Mouse (Mus musculus) gonadal fat pad, adult 2 months (tissue): Measurements from ENCODE around the gene Lrp6. TPM values are rescaled to one million over a fixed set of nuclear protein-coding genes. Genes with fewer than 3 reads are reported as not detected.

Experiments
- DNase-seq: peaks from one replicate; pipeline ENCODE4 v3.0.0-alpha.2; 2012; ENCODE audit warnings: low read depth
- polyA plus RNA-seq: library from polyadenylated mRNA; depleted of rRNA; stranded (reverse); fragments of >200 nt; gene quantifications from 2 replicates; pipeline ENCODE4 v1.2.3, GENCODE M21; 2012; rRNA removed

Lrp6 gene
- polyA plus RNA-seq, 1 experiment = 27.3 TPM

DNA sequence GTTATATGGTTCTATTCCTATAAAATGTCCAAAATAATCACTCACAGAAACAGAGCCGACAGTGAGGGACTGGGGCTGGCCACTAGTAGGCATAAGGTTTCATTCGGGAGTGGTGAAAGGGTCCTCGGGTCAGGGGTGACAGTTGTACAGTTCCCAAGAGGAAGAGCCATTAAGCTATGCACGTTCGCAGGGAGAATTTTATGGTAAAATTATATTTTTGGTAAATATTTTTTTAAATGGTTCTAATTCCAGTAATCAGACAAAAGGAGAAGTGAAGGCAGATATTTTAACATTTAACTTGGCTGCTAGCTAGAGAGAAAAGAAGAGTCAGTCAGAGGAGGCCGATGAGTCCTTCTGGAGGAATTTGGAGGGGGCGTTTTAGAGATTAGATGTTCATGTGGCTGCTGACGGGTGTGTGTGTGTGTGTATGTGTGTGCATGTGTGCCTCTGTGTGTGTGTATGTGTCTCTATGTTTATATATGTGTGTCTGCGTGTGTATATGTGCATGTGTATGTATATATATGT, 131.8 kb downstream of the Lrp6 start:
- no peak for DNase-seq

DNA sequence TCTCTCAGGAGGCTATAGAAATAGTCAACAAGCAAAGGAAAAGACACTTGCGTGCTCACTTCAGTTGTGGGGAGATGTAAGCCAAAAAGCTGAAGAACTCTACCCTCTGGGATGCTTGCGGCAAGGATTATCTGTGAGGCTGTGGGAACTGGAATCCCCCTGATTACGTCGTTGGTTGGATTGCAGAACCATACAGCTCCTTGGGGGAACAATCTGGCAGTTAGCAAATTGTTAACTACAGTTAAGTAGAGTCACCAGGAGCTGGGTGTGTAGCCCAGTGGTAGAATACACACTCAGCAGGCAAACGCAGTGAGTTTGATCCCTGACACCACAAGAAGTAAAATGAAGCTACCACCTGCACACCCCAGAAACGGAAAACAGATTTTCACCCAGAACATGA, 132.7 kb downstream of the Lrp6 start:
- no peak for DNase-seq

DNA sequence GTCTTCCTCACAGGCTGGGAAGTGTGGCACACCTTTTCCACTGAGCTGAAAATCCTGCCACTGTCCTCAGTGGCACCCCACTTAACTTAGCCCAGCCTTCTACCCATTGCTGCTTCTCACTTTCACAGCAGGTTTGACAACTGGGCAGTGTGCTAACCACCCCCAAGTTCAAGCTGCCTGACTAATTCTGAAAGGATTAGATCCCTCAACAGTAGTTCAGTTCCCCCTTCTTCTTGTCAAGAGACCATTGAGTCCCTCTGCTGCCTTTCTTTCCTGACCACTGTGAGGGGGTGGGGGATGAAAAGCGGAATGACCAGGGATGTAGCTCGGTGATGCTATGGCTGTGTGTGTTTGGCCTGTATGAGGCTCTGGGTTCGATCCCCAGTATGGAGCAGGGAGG, 133.5 kb downstream of the Lrp6 start:
- no peak for DNase-seq

DNA sequence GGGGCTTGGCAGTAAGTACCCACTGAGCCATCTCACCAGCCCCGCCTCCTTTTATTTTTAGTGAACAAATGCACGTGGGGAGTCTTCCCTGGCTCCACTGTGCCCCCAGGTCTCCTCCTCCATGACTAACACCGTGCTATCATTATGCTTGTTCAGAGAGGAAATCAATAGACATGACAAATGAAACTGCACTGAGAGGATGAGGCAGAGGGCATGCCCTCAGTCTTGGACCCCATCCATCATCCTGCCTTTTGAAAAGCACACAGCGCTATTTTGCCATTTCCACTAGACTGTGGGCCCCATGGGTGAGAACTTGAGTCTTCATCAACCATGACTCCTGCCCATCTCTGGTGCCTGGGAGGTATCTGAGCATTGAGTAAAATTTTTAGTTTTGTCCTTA, 135.2 kb downstream of the Lrp6 start:
- no peak for DNase-seq

DNA sequence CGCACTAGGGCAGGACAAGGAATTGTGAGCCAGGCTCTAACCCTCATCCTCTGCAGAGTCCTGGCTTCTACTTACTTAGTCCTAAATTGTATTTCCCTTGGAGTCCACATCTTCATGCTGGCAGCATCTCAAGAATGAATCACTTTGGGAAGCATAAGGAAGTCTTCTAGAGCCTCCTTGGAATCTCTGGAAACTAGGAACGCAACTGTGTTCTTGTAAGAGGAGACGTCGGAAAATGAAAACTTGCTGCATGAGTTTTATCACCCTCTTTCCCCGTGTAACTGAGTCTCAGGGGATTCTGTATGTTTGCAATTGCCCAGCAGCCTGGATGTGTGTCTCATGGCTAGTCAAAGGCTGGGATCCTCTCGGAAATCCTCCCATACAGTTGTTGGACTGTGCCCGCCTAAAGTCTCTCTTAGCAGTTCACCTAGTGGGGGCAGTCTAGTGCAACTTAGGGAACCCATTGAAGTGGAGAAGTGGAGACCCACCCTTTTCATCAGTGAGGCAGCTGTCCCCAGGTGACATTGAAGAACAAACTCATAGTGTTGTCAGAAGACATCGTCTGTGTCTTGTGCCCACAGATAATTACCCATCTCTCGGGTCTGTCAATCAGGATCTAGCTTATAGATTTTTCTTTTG, 136.5 kb downstream of the Lrp6 start:
- DNase-seq = no peak

DNA sequence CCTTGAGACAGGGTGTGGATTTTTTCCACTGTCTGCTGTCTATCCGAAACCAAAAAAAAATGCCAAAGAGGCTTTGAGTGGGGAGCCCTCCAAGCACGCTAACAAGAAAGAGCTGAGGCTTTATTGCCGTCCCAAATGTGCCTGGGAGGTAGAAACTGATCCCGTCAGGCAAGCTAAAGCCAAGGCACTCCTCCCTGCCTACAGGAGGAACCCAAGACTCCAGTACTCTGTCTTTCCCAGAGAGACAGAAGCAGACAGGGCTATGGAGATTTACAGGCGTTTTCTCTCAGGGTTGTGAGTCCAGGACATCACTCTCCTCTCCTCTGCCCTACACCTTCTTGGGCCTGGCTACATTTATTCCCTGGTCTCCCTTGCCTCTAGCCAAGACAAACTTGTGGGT, 138.3 kb downstream of the Lrp6 start:
- no peak for DNase-seq

DNA sequence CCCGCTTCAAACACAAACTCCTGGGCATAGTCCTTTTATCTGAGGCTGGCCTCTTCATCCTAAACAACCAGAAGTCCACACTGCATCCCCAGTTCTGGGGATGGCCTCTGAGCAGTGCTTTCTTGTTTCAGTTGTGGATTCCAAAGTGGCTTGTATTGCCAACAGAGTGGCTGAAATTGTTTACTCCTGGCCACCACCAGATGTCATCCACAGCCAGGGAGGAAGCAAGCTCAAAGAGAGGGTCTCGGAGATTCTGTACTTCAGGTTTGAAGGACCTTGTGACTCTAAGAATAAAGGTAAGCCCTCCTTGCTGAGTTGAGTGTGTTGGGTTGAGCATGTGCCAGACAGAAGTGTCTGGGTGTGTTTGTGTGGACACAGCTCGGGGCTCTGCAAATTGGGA, 139.6 kb downstream of the Lrp6 start:
- no peak for DNase-seq

DNA sequence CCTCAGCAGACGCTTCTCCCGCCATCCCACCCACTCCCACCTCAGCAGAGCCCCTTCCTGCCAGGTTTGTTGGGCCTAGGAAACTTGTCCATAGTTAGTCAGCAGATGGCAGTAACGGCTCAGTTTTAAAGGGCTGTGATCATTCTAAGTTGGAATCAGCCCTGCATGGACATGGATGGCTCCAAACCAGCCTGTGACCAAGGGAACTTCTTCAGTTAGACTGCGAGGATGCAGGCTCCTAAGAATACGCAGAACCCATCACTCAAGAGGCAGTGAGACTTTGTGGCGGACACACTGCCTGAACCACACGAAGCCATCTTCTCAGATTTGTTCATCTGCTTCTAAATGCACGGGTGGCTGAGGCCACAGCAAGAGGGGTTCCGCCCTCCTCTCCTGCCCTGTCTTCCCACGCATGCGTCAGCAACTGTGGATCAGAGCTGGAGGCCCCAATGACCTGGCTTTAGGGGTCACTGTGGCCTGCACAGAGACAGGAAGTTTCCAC, 141.5 kb downstream of the Lrp6 start:
- no peak for DNase-seq

DNA sequence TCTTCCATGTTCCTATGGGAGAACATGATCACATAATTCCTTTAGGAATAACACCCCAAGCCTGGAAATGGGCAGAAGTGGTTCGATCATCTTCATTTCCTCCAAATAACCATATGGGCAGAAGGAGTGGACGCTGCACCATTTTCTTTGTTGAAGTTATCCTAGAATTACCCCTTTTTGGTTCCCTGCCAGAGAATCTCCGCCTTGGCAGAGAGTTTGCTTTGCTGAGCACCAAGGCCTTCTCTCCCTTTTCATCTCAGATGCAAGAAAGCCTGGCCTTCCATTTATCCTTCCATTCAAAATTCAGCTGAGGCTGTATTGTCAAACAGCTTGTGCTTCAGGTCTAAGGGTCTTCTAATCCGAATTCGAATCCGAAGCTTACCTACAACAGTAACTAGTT, 144.8 kb downstream of the Lrp6 start:
- DNase-seq = no peak

DNA sequence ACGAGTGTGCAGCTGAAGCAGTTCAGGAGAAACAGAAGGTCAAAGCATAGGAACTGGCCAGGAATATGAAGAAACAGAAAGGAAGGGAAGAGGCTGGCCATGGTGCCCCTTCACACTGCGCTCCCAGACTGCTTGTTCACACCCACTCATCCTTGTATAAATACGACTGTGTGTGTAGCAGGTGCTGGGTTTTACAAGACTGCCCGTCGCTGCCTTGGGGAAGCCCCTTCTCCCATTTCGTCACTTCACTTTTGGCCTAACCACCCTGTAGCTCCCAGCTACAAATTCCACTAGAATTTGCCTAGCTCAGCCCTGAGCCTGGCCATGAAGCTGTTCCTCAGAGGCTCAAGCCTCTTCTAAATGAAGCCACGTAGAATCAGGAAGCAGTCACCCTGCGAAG, 146.4 kb downstream of the Lrp6 start:
- DNase-seq = no peak

DNA sequence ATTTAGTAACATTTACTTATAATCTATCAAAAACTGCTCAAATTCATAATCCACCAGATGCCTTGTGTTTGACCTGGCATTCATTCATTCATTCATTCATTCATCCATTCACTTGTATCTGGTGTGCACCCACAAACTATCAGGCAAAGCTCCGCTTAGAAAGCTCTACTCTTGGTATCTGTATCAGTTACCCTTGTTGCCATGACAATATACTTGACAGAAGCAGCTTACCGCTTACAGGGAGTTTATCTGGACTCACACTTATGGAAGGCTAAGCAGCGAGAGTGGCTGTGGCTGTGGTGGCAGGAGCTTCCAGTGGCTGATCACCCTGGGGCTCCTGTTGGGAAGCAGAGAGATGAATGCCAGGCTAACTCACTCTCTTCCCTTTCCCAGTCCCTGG, 148.9 kb downstream of the Lrp6 start:
- DNase-seq = no peak

DNA sequence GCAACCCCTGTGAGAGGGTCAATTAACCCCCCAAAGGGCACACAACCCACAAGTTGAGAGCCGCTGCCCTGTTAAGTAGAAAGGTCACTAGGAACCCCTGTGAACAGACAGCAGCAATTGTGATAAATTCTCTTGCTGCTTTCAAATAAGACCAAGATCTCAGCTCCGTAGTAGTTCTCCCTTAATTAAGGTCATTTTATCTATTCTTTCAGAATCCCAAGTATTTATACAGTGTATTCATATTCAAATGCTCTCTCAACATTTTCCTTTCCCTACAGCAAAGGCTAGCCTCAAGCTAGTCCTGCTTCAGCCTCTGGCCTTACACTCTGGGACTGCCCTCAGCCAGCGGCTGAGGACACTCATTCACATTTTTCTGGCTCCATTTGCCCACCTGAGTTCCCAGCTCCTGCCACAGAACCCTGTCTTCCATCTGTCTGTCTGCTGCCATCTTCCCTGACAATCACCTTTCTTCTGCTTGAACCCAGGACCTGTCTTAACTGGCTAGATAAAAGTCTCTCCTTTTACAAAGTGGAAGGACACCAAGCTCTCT, 150.1 kb downstream of the Lrp6 start:
- DNase-seq = no peak

DNA sequence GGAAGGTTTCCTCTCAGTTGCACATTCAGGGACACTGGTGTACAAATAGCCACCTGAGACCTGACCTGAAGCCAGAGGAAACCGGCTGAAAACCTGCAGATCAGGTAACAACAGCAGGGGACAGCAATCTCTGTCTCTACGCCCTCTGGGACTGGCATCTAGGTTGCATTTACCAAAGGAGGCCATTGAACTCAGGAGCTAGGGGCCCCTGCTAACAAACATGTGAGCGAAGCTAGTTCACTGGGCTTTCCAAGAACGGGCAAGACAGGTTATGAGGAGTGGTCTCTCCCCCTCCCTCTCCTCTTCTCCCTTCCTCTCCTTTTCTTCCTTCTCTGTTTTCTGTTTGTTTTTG, 152.3 kb downstream of the Lrp6 start:
- no peak for DNase-seq

DNA sequence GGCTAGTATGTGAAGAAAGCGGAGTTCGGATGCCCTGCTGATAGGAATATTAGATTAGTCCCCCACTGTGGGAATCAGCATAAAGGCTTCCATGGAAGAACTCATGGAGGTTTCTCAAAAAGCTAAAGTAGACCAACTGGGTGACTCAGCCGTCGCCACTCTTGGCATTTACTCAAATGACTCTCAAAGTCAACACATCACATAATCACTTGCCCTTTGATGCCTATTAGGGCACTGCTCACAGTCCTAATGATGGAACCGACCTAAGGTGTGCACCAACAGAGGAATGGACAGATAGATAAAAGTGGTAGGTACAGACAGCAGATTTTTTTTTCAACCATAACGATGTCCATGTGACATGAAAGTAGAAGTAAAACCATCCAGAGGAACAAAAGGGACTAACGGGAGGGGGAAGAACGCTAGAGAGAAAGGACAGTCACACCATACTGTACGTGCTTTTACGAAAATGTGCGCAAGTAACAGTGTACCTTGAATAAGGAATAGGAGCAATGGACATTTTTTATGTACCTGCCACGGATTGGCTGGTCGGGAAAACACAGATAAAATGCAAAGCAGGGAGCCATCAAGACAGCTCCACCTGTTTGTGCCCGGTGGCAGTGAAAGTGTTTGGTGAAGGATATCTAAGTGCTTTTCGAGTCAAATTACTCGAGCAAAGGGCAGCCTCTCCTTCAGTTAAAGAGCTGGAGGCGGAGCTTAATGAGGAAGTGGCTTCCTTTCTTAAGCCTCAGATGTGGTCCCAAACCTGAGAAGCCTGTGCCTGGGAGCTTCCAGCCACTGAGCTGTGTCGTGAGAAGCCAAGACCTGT, 152.8 kb downstream of the Lrp6 start:
- DNase-seq = no peak

DNA sequence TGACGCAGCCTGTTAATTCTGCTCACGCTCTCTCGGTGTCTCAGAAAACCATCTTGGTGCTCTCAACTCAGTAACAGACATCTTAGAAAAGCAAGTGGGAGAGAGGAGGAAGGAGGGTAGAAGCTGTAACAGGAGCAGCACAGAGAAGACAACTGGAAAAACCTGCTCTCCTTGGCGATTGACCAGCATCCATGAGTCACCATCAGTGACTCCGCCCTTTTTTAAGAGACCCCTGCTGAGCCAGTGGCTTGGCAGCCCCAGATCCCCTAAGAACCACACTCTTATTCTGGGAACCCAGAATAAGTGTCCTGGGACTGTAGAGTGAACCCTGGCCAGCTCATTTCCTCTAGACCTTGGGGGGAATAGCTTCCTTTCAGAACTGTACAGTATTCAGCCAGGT, 159.5 kb downstream of the Lrp6 start:
- no peak for DNase-seq

DNA sequence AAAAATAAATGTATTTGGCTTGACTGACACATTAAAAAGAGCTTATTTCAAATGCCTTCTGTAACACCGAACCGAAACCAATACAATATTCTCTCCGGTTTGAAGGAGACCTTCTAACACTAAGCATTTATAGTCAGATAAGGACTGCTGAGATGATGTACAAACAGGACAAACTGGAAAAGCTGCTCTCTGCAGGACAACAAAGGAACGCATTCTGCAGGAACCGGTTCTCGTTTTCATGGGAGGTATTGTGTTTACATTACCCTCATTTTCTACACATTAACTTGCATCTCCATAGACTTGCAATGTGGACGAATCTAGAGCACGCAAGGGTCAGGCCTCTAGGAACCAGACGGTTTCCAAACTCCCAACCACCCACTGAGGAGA, 163.1 kb downstream of the Lrp6 start:
- DNase-seq = no peak

DNA sequence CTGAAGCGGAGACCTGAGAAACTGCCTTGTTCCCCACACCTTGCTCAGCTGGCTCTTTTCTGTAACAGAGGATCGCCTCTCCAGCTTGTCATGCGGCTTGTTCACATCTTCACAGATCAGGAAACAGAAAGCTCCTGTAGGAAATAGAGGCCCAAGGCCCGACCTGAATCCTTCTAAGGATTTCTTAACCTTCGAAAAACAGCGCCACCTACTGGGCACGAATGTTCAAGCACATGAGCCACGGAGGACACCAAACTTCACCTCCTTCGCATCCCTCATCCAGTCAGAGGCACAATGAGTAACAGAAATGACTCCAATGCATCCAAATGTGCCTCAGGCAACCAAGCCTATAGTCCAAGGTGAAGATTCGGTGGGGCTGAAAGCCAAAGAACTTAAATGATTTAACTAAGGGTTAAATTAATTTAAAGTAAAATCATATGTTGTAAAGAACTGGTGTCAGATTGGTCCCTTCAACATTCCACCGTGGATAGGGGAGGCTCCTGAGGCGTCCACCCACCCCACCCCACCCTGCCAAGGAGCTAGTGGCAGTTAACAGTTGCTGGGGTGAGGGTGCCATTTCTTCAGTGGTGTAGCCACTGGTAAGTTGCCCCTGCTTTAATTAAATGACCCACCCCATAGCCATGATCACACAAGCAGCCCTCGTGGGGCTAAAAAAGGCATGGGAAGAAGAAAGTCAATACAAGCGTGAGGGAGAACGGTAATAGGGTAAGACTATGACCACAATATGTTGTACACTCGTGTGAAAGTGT, 163.7 kb downstream of the Lrp6 start:
- DNase-seq = no peak

Other genes with a start within 250 kb of the Lrp6 start
- gene Bcl2l14, start 170.6 kb downstream of the Lrp6 start, polyA plus RNA-seq = 1.1 and 3.1 TPM in 2 replicates
- gene Mansc1, start 65.5 kb upstream of the Lrp6 start, polyA plus RNA-seq = 6.0 and 7.0 TPM in 2 replicates
- 16.5 and 16.8 TPM in 2 replicates for gene Borcs5, start 72.5 kb upstream of the Lrp6 start, polyA plus RNA-seq
- gene Dusp16, start 225.7 kb upstream of the Lrp6 start, polyA plus RNA-seq = 11.4 and 14.1 TPM in 2 replicates